Mouse (Mus musculus) macrophage (primary cell): ENCODE measurements around the gene Fitm2. TPM values are rescaled to one million over a fixed set of nuclear protein-coding genes. Genes with fewer than 3 reads are reported as not detected.

Source experiments
- H3K27ac ChIP-seq: fragments of 350-480 bp; formaldehyde crosslinking; 2 replicates; pipeline ENCODE4 v1.9.0; 2021
- H3K36me3 ChIP-seq: fragments of 350-480 bp; formaldehyde crosslinking; 2 replicates; pipeline ENCODE4 v1.9.0; 2021; ENCODE audit errors: inconsistent target
- H3K4me3 ChIP-seq: fragments of 350-480 bp; formaldehyde crosslinking; 2 replicates; pipeline ENCODE4 v1.9.0; 2021; ENCODE audit errors: inconsistent target
- H3K79me2 ChIP-seq: fragments of 350-480 bp; formaldehyde crosslinking; 2 replicates; pipeline ENCODE4 v1.9.0; 2021; ENCODE audit errors: inconsistent target
- WGBS: methylation state at CpG from one replicate; pipeline ENCODE4 v1.1.7; 2026; ENCODE audit warnings: inconsistent platforms; ENCODE audit not compliant: missing documents; 5-methylcytosine and 5-hydroxymethylcytosine counted together
- polyA plus RNA-seq: library from polyadenylated mRNA; stranded (reverse); fragments of 250-400 nt; gene quantifications from 3 replicates; pipeline ENCODE4 v1.2.4, GENCODE M21; 2018; ENCODE audit warnings: inconsistent platforms

Gene Fitm2
- polyA plus RNA-seq, 1 experiment from 2014 or later = 1.3 TPM

- Histone ChIP-seq H3K27ac (peak overlapping the region; percentile 27; the same call in 1 of the 2 replicates), H3K4me3 (no peak overlapping the region), H3K36me3 (no peaks in the 10 kb centered on the region), H3K79me2 (peaks cover 48% of the 10 kb centered on the region)
- 18% methylated on average over 9 of the region's 9 CpGs for WGBS
These were observed 49.4 kb downstream of the Fitm2 start for GRCm38 (mm10) chr2:163422895-163423660.

DNA sequence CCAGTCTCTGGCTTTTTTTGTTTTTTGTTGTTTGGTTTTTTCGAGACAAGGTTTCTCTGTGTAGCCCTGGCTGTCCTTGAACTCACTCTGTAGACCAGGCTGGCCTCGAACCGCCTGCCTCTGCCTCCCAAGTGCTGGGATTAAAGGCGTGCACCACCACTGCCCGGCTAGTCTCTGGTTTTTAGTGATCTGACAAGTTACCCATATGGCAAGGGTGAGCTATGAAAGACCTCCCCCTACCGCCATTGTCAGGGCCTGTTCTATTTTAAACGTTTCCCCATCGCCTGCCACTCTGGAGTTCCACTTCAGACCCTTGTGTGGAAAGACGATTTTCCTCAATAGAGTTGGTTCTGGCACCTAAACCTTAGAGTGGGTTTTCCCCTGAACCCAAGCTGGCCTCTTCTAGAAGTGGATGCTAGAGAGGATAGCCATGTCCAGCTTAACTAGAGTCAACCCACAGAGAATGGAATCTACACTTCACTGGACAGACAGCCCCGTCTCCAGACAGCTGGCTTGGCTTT is 52.0 kb downstream of the Fitm2 start:
- 9% methylated on average over 10 of the region's 10 CpGs for WGBS
- Histone ChIP-seq H3K27ac (peak overlapping the region; percentile 97), H3K79me2 (peaks cover 75% of the 10 kb centered on the region)

GRCm38 (mm10) chr2:163419346-163420045 is 52.9 kb downstream of the Fitm2 start:
- peaks cover 3% of the 10 kb centered on the region for H3K36me3 ChIP-seq
- H3K27ac ChIP-seq = peak overlapping the region; percentile 97
- WGBS = under 1% methylated on average over 71 of the region's 71 CpGs
- H3K79me2 ChIP-seq = peaks cover 83% of the 10 kb centered on the region
- H3K4me3 ChIP-seq = peak overlapping the region; percentile 90

More for the DNA sequence above, 52.0 kb downstream of the Fitm2 start:
- peak overlapping the region; percentile 90 for H3K4me3 ChIP-seq
- H3K36me3 ChIP-seq = no peaks in the 10 kb centered on the region

DNA sequence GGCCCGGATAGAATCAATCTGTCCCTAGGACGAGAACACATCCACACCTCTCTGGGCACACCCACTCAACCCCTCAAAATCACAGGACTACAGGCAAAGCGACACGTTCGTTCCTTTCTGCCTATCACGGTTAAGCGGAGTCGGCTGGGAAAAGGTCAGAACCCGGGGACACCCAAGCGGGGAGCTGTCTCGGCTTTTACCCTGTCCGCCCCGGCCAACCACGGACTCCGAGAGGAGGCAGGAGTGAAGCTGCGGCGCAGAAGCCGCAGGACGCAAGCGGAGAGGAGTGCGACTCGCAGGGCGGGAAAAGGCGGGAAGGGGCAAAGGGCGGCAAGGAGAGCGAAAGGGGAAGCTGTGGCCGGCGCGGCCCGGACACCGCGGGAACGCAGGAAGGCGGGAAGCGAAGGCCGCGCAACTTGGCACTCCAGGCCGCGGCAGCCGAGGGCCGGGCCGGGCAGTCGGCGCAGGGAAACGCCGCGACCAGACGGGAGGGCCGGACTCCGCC is 53.5 kb downstream of the Fitm2 start:
- WGBS = 0% methylated on average over 50 of the region's 50 CpGs
- Histone ChIP-seq H3K27ac (peak overlapping the region; percentile 90), H3K36me3 (peaks cover 9% of the 10 kb centered on the region), H3K4me3 (peak overlapping the region; percentile 82), H3K79me2 (peaks cover 83% of the 10 kb centered on the region)

DNA sequence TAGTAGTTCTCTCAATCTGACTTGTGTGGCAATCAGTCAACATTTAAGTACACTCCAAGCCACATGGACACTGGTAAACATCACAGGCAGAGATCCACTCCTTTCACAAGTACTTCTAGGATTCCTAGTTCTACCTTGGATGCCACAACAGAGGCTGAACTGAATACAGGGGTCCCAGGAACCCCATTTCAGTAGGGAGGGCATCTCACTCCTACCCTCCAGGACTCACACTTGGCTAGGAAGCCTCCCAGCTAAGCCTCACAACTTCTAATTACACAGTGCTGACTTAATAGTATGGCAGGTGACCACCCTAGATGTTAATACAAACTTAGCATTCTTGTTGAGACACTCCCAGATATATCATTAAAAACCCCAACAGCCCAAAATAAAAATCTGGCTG is 54.6 kb downstream of the Fitm2 start:
- H3K4me3 ChIP-seq = peak overlapping the region; percentile 82

GRCm38 (mm10) chr2:163417026-163417425 is 55.4 kb downstream of the Fitm2 start:
- H3K4me3 ChIP-seq = peak overlapping the region; percentile 82; the same call in 1 of the 2 replicates

More for the DNA sequence above, 54.6 kb downstream of the Fitm2 start:
- peak overlapping the region; percentile 90 for H3K27ac ChIP-seq
- peaks cover 17% of the 10 kb centered on the region for H3K36me3 ChIP-seq
- H3K79me2 ChIP-seq = peaks cover 85% of the 10 kb centered on the region

More at GRCm38 (mm10) chr2:163417026-163417425, 55.4 kb downstream of the Fitm2 start:
- Histone ChIP-seq H3K79me2 (peaks cover 93% of the 10 kb centered on the region), H3K36me3 (peaks cover 23% of the 10 kb centered on the region), H3K27ac (no peak overlapping the region)
- 81% methylated on average over 6 of the region's 6 CpGs for WGBS

Other genes starting within 250 kb of the Fitm2 start
- gene Jph2, start 74.6 kb downstream of the Fitm2 start, polyA plus RNA-seq = not detected in 3 replicates
- gene Oser1, start 47.9 kb downstream of the Fitm2 start, polyA plus RNA-seq = 49.3 to 58.0 TPM (median 55.1 TPM) in 3 replicates
- 0.63 to 2.4 TPM (median 1.1 TPM) in 3 replicates for gene Gdap1l1, start 34.2 kb downstream of the Fitm2 start, polyA plus RNA-seq
- gene R3hdml, start 19.7 kb upstream of the Fitm2 start, polyA plus RNA-seq = not detected in 3 replicates
- gene Hnf4a, start 34.2 kb upstream of the Fitm2 start, polyA plus RNA-seq = not detected in 3 replicates
- 8.8 to 17.3 TPM (median 13.7 TPM) in 3 replicates for gene Ttpal, start 129.7 kb upstream of the Fitm2 start, polyA plus RNA-seq
- gene Serinc3, start 172.5 kb upstream of the Fitm2 start, polyA plus RNA-seq = 217 to 859 TPM (median 380 TPM) in 3 replicates
- 39.4 to 69.2 TPM (median 46.2 TPM) in 3 replicates for gene Pkig, start 185.8 kb upstream of the Fitm2 start, polyA plus RNA-seq